Mouse (Mus musculus) ES-Bruce4 (cell line): ENCODE results near the gene Ap5s1.

Experiments
- CTCF ChIP-seq: IDR thresholded peaks from one replicate; pipeline ENCODE4 v1.8.1; 2011; ENCODE audit warnings: low read depth, low read length
- EP300 ChIP-seq: IDR thresholded peaks from 2 replicates; pipeline ENCODE4 v1.6.1; 2011; ENCODE audit warnings: low read depth, low read length; ENCODE audit not compliant: insufficient read depth
- POLR2A ChIP-seq: IDR thresholded peaks from one replicate; pipeline ENCODE4 v1.8.1; 2011; ENCODE audit warnings: low read length; ENCODE audit not compliant: insufficient read depth

- TF ChIP-seq CTCF (no peak), POLR2A (no peak), EP300 (no peak)
Observed at GRCm38 (mm10) chr2:131205521-131206182, 1.2 kb upstream of the Ap5s1 start.
